Mouse (Mus musculus): ENCODE measurements around the gene Baz1b. TPM values are rescaled to one million over a fixed set of nuclear protein-coding genes. Genes with fewer than 3 reads are reported as not detected.

The Baz1b gene
- total RNA-seq, 1 experiment = 70.1 TPM

DNA sequence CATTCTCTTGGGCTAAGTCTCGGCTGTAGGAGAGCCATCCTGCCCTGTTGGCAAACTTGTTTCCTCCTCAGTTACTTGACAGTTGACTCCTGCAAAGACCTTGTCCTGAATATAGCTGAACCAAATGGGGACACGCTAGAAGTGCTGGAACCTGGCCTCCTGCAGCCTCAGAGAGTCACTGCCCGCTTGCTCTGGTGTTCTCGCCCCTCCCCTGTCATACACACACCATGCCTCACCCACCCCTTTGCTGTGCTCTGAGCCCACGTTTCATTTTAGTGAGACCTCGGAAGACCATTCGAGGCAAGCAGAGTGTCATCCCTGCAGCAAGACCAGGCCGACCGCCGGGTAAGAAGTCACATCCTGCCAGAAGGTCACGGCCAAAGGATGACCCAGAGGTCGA lies 55.1 kb downstream of the Baz1b start:
- Histone ChIP-seq H3K4me3 (ENCODE audit: insufficient read depth in 1 of 2, low read depth in 1 of 2, low read length in 2 of 2, poor library complexity in 1 of 2, severe bottlenecking in 1 of 2) (no peak overlapping the region), H3K27ac (ENCODE audit: insufficient read depth, low read depth, low read length, poor library complexity, severe bottlenecking) (peak overlapping the region; percentile 24; the same call in 1 of the 2 replicates), H3K4me1 (ENCODE audit: control insufficient read depth in 2 of 2, insufficient read depth in 2 of 2, low read length in 2 of 2, poor library complexity in 1 of 2) (0 out of 4 replicates have a peak, but pooled peaks cover 0 to 2% of the 10 kb centered on the region in 2 experiments), H3K36me3 (ENCODE audit: control insufficient read depth, insufficient read depth, low read length, poor library complexity, severe bottlenecking) (peaks cover 79% of the 10 kb centered on the region), H3K9ac (ENCODE audit: insufficient read depth, low read depth, low read length, poor library complexity, severe bottlenecking) (no peak overlapping the region), H3K9me3 (ENCODE audit: control insufficient read depth, insufficient read depth, low read depth, low read length) (no peaks in the 10 kb centered on the region)
- DNase-seq (ENCODE audit: low read depth, low spot score) = no peak
- in situ Hi-C loops (cut with MboI; ENCODE audit: low sequenced_read_pairs in 2 of 2, unreplicated experiment in 2 of 2) = no loop called here
- no peak for TF ChIP-seq ZC3H11A (IDR thresholded peaks at IDR 0.05; ENCODE audit: borderline replicate concordance, low read depth, low read length)
- TF ChIP-seq ZNF384 (IDR thresholded peaks at IDR 0.05; ENCODE audit: low read depth, low read length) = no peak
- TF ChIP-seq MAFK (IDR thresholded peaks at IDR 0.05; ENCODE audit: insufficient read depth, low read depth, low read length) = no peak

DNA sequence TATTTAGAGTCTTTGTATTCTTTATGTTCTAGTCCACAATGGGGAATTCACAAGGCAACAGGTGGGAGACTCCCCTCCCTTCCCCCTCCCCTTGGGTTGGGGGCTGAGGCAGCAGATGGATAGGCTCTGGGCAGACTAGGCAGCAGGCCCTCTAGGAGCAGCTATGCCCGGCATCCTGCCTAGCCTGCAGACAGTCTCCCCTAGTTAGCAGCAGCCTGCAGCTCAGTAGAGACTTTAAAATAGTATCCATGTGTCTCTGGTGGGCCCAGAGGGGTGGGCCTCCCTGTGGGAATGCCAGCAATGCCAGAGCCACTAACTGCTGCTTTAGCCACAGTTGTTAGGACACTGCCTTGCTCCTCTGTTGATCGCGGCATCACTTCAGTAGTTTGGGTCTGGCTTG lies 55.5 kb downstream of the Baz1b start:
- H3K9ac ChIP-seq (ENCODE audit: insufficient read depth, low read depth, low read length, poor library complexity, severe bottlenecking) = no peak overlapping the region
- H3K36me3 ChIP-seq (ENCODE audit: control insufficient read depth, insufficient read depth, low read length, poor library complexity, severe bottlenecking) = peaks cover 79% of the 10 kb centered on the region
- H3K9me3 ChIP-seq (ENCODE audit: control insufficient read depth, insufficient read depth, low read depth, low read length) = no peaks in the 10 kb centered on the region
- peaks cover 0 to 6% of the 10 kb centered on the region in 2 experiments; a peak in 1 of 4 replicates for H3K4me1 ChIP-seq (ENCODE audit: control insufficient read depth in 2 of 2, insufficient read depth in 2 of 2, low read length in 2 of 2, poor library complexity in 1 of 2)
- in situ Hi-C loops (cut with MboI; ENCODE audit: low sequenced_read_pairs in 2 of 2, unreplicated experiment in 2 of 2) = no loop called here
- DNase-seq (ENCODE audit: low read depth, low spot score) = no peak
- H3K27ac ChIP-seq (ENCODE audit: insufficient read depth, low read depth, low read length, poor library complexity, severe bottlenecking) = no peak overlapping the region
- no peak for TF ChIP-seq CHD2 (IDR thresholded peaks at IDR 0.05; ENCODE audit: low read depth, low read length)
- no peak for TF ChIP-seq HCFC1 (IDR thresholded peaks at IDR 0.05; ENCODE audit: borderline replicate concordance, insufficient read depth, low read length)
- no peak for TF ChIP-seq ZC3H11A (IDR thresholded peaks at IDR 0.05; ENCODE audit: borderline replicate concordance, low read depth, low read length)
- TF ChIP-seq MAFK (IDR thresholded peaks at IDR 0.05; ENCODE audit: insufficient read depth, low read depth, low read length) = no peak
- no peak for TF ChIP-seq ZNF384 (IDR thresholded peaks at IDR 0.05; ENCODE audit: low read depth, low read length)
- H3K4me3 ChIP-seq (ENCODE audit: insufficient read depth in 1 of 2, low read depth in 1 of 2, low read length in 2 of 2, poor library complexity in 1 of 2, severe bottlenecking in 1 of 2) = no peak overlapping the region

DNA sequence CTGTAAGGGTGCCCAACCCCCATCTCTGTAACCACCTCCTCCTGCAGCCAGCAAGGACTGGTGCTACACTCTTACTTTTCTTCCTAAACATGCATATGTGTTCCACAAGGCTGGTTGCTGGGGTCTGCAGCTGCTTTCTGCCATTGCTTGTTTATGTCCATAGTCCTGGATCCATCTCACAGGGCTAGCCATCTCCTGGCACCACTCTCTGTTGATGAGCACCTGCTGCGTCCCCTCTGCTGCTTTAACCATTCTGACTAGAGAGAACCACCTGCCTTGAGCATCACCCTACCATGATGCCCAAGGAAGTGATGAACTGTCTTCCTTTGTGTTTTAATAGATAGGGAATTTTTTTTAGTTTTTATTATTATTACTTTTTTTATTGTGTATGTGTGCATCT lies 56.1 kb downstream of the Baz1b start:
- in situ Hi-C loops (cut with MboI; ENCODE audit: low sequenced_read_pairs in 2 of 2, unreplicated experiment in 2 of 2) = no loop called here
- H3K9ac ChIP-seq (ENCODE audit: insufficient read depth, low read depth, low read length, poor library complexity, severe bottlenecking) = no peak overlapping the region
- no peak for DNase-seq (ENCODE audit: low read depth, low spot score)
- H3K9me3 ChIP-seq (ENCODE audit: control insufficient read depth, insufficient read depth, low read depth, low read length) = no peaks in the 10 kb centered on the region
- no peak overlapping the region for H3K27ac ChIP-seq (ENCODE audit: insufficient read depth, low read depth, low read length, poor library complexity, severe bottlenecking)
- peaks cover 0 to 6% of the 10 kb centered on the region in 2 experiments; a peak in 1 of 4 replicates for H3K4me1 ChIP-seq (ENCODE audit: control insufficient read depth in 2 of 2, insufficient read depth in 2 of 2, low read length in 2 of 2, poor library complexity in 1 of 2)
- no peak for TF ChIP-seq HCFC1 (IDR thresholded peaks at IDR 0.05; ENCODE audit: borderline replicate concordance, insufficient read depth, low read length)
- H3K4me3 ChIP-seq (ENCODE audit: insufficient read depth in 1 of 2, low read depth in 1 of 2, low read length in 2 of 2, poor library complexity in 1 of 2, severe bottlenecking in 1 of 2) = no peak overlapping the region
- H3K36me3 ChIP-seq (ENCODE audit: control insufficient read depth, insufficient read depth, low read length, poor library complexity, severe bottlenecking) = peaks cover 73% of the 10 kb centered on the region

DNA sequence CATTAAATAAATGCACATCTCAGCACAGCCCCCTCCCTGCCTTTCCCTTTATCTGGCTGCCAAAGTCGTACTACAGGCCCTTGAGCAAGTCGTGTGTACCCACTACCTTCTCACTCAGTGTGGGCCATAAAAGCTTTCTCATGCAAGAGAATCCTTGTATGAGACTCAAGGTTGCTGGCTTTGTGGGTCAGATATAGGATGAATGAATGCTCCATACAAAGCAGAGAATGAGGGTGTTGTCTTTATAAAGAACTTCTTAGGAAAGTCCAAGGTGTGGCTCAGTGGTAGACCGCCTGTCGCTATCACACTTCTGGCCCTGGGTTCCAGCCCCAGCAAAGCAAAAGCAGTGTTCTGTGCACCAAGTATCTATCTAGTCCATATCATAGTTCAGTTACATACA lies 59.5 kb downstream of the Baz1b start:
- no peak overlapping the region for H3K4me3 ChIP-seq (ENCODE audit: insufficient read depth in 1 of 2, low read depth in 1 of 2, low read length in 2 of 2, poor library complexity in 1 of 2, severe bottlenecking in 1 of 2)
- peaks cover 0 to 9% of the 10 kb centered on the region in 2 experiments; a peak in 2 of 4 replicates for H3K4me1 ChIP-seq (ENCODE audit: control insufficient read depth in 2 of 2, insufficient read depth in 2 of 2, low read length in 2 of 2, poor library complexity in 1 of 2)
- H3K36me3 ChIP-seq (ENCODE audit: control insufficient read depth, insufficient read depth, low read length, poor library complexity, severe bottlenecking) = peaks cover 48% of the 10 kb centered on the region
- H3K9ac ChIP-seq (ENCODE audit: insufficient read depth, low read depth, low read length, poor library complexity, severe bottlenecking) = no peak overlapping the region
- TF ChIP-seq ZC3H11A (IDR thresholded peaks at IDR 0.05; ENCODE audit: borderline replicate concordance, low read depth, low read length) (no peak), ZNF384 (IDR thresholded peaks at IDR 0.05; ENCODE audit: low read depth, low read length) (no peak), HCFC1 (IDR thresholded peaks at IDR 0.05; ENCODE audit: borderline replicate concordance, insufficient read depth, low read length) (no peak), MAFK (IDR thresholded peaks at IDR 0.05; ENCODE audit: insufficient read depth, low read depth, low read length) (no peak), CHD2 (IDR thresholded peaks at IDR 0.05; ENCODE audit: low read depth, low read length) (no peak)
- no peak for DNase-seq (ENCODE audit: low read depth, low spot score)
- in situ Hi-C loops (cut with MboI; ENCODE audit: low sequenced_read_pairs in 2 of 2, unreplicated experiment in 2 of 2) = no loop called here
- no peak overlapping the region for H3K27ac ChIP-seq (ENCODE audit: insufficient read depth, low read depth, low read length, poor library complexity, severe bottlenecking)
- no peaks in the 10 kb centered on the region for H3K9me3 ChIP-seq (ENCODE audit: control insufficient read depth, insufficient read depth, low read depth, low read length)

DNA sequence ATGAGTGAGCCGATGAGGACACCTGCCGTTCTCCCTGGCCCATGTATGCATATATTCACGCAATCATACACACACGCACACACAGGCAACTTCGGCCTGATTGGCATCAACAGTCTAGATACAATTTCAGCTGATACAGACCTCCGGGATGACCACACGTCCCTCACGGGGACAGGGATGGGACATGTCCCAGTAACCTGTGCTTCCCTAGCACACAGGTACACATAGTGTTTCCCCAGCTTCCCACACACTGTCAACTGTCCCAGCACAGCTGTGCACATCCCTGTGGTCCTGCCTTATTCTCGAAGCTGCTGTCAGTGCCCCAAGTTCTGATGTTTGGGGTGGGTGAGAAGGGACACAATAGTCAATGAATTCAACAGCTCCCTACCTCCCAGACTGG lies 60.3 kb downstream of the Baz1b start:
- Histone ChIP-seq H3K4me3 (ENCODE audit: insufficient read depth in 1 of 2, low read depth in 1 of 2, low read length in 2 of 2, poor library complexity in 1 of 2, severe bottlenecking in 1 of 2) (no peak overlapping the region), H3K9me3 (ENCODE audit: control insufficient read depth, insufficient read depth, low read depth, low read length) (no peaks in the 10 kb centered on the region), H3K4me1 (ENCODE audit: control insufficient read depth in 2 of 2, insufficient read depth in 2 of 2, low read length in 2 of 2, poor library complexity in 1 of 2) (peaks cover 0 to 8% of the 10 kb centered on the region in 2 experiments; a peak in 2 of 4 replicates), H3K36me3 (ENCODE audit: control insufficient read depth, insufficient read depth, low read length, poor library complexity, severe bottlenecking) (peaks cover 40% of the 10 kb centered on the region), H3K27ac (ENCODE audit: insufficient read depth, low read depth, low read length, poor library complexity, severe bottlenecking) (no peak overlapping the region), H3K9ac (ENCODE audit: insufficient read depth, low read depth, low read length, poor library complexity, severe bottlenecking) (no peak overlapping the region)
- TF ChIP-seq HCFC1 (IDR thresholded peaks at IDR 0.05; ENCODE audit: borderline replicate concordance, insufficient read depth, low read length) = no peak
- no peak for TF ChIP-seq MAFK (IDR thresholded peaks at IDR 0.05; ENCODE audit: insufficient read depth, low read depth, low read length)
- no peak for TF ChIP-seq ZNF384 (IDR thresholded peaks at IDR 0.05; ENCODE audit: low read depth, low read length)
- no peak for TF ChIP-seq ZC3H11A (IDR thresholded peaks at IDR 0.05; ENCODE audit: borderline replicate concordance, low read depth, low read length)
- no peak for TF ChIP-seq CHD2 (IDR thresholded peaks at IDR 0.05; ENCODE audit: low read depth, low read length)
- in situ Hi-C loops (cut with MboI; ENCODE audit: low sequenced_read_pairs in 2 of 2, unreplicated experiment in 2 of 2) = no loop called here
- no peak for DNase-seq (ENCODE audit: low read depth, low spot score)

Data from ES-E14 (cell line).